Mouse (Mus musculus): ENCODE results near the gene H2-K1.

The H2-K1 gene

GRCm38 (mm10) chr17:34000150-34000537, at the start of gene H2-K1:
TSS of gene H2-K1 (minus strand) at chr17:34000347.
- DNase-seq: peak; percentile 100

DNA sequence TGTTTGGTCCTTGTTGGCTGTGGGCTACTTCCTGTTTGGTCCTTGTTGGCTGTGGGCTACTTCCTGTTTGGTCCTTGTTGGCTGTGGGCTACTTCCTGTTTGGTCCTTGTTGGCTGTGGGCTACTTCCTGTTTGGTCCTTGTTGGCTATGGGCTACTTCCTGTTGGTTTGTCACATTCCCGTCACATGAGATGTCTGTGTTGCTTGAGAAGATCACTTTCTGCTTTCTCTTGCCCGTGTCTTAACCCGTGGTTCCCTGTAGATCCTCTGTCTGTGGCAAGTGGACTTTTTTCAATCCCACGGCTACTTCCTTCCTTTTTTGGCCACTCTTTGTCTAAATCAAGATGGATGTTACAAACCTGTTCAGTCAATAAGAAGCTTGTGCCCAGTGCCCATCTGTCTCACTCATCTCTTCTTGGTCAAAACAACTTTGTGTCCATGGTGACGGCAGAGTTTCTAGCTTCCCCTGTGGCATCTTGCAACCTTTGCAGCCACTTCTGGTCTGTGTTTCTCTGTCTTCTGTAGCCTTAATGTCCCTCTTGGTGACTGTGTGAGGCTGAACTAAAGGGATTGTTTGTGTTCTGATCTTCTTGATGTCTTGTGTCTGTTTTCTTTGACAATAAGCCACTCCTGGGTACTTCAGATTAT, 47.4 kb upstream of the H2-K1 start:
- no peak for DNase-seq

- peak; percentile 92 for DNase-seq
These were observed 45.8 kb upstream of the H2-K1 start for GRCm38 (mm10) chr17:34045941-34046340.

DNA sequence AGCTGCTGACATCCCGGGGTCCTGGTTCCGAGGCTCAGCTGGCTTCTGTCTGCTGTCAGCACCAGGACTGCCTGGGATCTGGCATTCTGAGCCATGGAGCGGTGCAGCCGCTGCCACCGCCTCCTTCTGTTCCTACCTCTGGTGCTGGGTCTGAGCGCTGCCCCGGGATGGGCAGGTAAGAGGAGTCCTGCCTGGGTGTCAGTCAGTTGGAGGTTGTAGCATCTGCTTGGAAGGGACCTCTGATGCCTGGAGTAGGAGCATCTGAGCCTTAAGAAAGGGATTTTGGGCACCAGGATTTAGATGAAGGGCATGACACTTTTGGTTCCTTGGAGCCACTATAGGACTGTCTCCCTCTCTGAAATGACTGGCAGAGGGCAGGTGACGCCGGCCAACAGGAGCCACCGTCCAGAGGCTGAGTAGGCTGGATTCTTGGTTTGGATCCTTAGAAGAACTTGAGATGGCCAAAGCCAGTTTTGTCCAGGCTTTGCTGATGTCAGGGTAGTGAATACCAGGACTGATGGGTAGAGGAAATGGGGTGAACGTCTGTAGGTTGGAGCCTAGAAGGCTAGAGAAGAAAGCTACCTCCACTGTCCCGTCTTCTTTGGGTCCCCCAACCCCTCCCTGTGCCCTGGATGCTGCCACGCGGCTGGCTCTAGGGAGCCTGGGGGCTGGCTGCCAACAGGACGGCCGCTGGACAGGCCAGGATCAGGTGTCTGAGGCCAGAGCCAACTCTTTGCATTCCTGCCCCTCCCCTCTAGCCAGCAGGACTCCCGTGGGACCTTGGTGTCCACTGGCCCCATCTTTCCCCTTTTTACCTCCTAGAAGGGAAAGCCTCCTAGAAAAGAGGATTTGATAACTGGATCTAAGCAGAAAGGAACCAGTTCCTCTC, 39.7 kb upstream of the H2-K1 start:
- DNase-seq: peak; percentile 98

- peak; percentile 92 for DNase-seq
These were observed 38.9 kb upstream of the H2-K1 start, which contains the start of gene Col11a2 for GRCm38 (mm10) chr17:34038878-34039561. TSS of gene Col11a2 (plus strand) at chr17:34039437.

DNA sequence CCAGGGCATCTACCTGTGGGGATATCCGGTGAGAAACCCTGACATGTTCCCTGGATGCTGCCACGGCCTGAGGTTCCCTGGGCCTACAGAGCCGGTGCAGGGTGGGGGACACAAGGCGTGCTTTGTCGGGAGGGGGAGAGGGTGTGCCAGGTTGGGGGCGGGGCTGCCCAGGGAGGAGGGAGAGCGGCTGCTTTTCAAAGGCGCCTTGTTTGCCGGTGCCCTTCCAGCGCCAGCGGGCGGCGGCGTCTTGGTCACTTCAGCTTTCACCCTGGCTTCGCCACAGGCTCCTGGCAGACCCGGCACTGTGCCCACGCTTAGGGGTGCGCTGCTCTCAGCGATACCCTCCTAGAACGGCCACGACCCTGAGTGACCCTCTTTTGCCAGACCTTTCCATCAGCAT, 38.3 kb upstream of the H2-K1 start:
- peak; percentile 91 for DNase-seq

DNA sequence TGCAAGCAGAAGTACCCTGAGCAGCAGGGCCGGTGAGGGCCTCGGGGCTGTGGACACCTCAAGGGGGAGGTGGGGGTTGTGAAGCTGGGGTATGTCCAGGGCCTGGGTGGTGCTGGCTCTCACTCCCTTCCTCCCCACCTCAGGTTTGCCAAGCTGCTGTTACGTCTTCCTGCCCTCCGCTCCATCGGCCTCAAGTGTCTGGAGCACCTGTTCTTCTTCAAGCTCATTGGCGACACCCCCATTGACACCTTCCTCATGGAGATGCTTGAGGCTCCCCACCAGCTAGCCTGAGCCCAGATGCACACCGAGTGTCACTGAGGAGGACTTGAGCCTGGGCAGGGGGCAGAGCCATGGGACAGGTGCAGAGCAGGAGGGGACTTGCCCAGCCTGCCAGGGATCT, 37.1 kb upstream of the H2-K1 start:
- DNase-seq: peak; percentile 93

GRCm38 (mm10) chr17:34036647-34037046, 36.5 kb upstream of the H2-K1 start:
- DNase-seq: peak; percentile 92

GRCm38 (mm10) chr17:34035517-34035916, 35.4 kb upstream of the H2-K1 start:
- peak; percentile 91 for DNase-seq

DNA sequence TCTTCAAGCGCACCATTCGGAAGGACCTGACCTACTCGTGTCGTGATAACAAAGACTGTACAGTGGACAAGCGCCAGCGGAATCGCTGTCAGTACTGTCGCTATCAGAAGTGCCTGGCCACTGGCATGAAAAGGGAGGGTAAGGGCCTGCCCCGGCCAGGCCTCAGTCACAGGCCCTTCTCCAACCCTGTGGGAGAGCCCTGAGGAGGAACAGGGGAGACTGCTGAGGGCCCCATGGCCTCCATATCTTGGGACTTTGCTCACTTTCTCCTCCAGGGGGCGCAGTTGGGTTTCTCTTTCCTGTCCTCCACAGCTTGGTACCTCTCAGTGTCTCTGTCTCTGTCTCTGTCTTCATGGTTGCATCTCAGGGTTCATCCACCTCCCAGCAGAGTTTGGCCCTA, 33.9 kb upstream of the H2-K1 start:
- peak; percentile 98 for DNase-seq

GRCm38 (mm10) chr17:34033441-34033840, 33.3 kb upstream of the H2-K1 start:
- peak; percentile 96 for DNase-seq

- peak; percentile 97 for DNase-seq
These were observed 32.7 kb upstream of the H2-K1 start for GRCm38 (mm10) chr17:34032806-34033205.

DNA sequence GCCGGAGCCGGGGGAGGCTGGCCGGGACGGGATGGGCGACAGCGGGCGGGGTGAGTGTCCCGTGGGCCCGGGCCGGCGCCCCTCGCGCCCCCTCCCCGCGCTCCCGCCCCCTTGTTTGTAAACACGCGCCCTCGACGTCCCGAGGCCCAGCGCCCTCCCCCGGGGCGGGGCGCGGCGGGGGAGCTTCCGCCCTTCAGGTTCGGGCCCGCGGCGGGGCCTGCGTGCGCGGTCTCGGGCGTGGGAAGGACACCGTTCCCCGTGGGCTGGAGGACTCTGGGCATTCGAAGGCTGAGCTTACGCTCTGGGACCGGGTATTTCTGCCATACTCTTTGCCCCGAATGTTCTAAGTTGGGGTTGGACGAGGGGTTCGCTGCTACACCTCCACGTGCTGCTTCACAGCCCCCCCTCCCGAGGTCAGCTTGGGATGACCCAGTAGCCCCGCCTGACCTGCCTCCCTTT, 32.1 kb upstream of the H2-K1 start:
- DNase-seq: no peak

DNA sequence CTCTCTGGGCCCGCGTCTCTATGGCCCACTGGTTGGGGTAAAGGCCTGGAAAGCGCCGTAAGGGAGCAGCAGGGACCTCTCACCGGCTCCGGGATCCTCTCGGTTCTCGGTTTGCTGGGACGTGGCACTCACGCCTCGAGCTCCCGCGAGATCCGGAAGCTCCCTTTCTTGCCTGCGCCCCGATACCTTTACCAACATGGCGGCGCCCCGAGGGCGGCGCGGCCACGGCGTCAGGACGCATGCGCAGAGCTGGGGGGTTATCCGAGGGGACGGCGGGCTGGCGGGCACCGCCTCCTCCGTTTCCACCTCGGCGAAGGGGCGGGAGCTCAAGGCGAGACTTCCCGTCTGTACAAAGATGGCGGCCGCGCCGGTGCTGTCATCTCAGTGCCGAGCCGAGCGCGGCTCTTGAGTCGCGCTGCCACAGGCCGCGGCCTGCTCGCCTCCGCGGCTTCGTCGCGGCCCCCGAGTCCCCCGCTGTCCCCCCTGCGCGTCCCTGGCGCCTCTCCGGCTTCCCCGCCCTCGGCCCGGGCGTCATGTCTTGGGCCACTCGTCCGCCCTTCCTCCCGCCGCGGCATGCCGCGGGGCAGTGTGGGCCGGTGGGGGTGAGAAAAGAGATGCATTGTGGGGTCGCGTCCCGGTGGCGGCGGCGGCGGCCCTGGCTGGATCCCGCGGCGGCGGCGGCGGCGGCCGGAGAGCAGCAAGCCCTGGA, 31.5 kb upstream of the H2-K1 start, which contains the start of the genes Slc39a7 and Rxrb:
Slc39a7 (minus strand) TSS at position 218 of the 709 bp plus-strand sequence.
Rxrb (plus strand) TSS at position 348 of the 709 bp plus-strand sequence.
- DNase-seq: peak; percentile 100

GRCm38 (mm10) chr17:34030861-34031326, 30.7 kb upstream of the H2-K1 start:
- DNase-seq: no peak

GRCm38 (mm10) chr17:34029890-34030595, 29.9 kb upstream of the H2-K1 start:
- DNase-seq: peak; percentile 93

GRCm38 (mm10) chr17:34029150-34029889, 29.2 kb upstream of the H2-K1 start:
- DNase-seq: peak; percentile 93

GRCm38 (mm10) chr17:34028501-34029149, 28.5 kb upstream of the H2-K1 start:
- DNase-seq: peak; percentile 95

DNA sequence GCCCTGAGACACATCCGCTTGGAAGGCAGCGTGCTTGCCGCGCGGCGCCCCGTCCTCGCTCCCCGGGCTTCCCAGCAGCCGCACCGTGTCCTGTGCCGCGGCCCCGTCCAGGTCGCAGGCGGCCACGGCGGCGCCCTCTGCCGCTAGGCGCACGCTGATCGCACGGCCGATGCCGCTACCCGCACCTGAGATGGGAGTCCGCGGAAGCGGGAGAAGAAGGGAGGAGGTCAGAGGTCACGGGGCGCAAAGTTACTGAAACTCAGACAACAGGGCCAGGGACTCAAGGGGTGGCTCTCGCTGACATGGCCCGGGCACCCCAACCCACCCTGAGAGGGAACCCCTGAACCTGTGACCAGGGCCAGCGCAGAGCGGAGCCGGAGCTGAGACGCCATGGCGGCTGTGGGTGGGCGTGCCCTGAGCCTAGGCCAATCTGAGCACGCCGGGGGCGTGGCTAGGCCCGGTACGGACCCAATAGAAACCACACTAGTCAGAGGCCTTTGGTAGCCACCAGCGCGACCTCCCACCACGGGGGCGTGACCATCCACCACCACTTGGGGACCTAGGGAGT, 27.6 kb upstream of the H2-K1 start, which contains the start of gene H2-Ke6:
H2-Ke6 (minus strand) TSS at position 405 of the 568 bp plus-strand sequence.
- DNase-seq: peak; percentile 99

Data from heart, adult 11 months (tissue).